Mouse (Mus musculus) small intestine, adult 2 months (tissue): ENCODE measurements at regions not wholly inside any gene's neighbourhood (a gene's known extent, or its start where the extent isn't known, plus 50 kb on each side); places are given as distances from the start of the nearest gene placed in this dataset.

Source experiments
- CTCF ChIP-seq: fragments of 200-500 bp; IDR thresholded peaks from 2 replicates; pipeline ENCODE4 v1.5.1; 2012; ENCODE audit warnings: low read depth, mild to moderate bottlenecking, control low read depth, inconsistent platforms, low read length, moderate library complexity, mixed read lengths; ENCODE audit not compliant: insufficient replicate concordance, insufficient read length; ENCODE audit errors: extremely low read depth
- POLR2A ChIP-seq: fragments of 200-500 bp; IDR thresholded peaks from 2 replicates; pipeline ENCODE4 v1.6.1; 2012; ENCODE audit warnings: low read depth, mild to moderate bottlenecking, control low read depth, inconsistent platforms, low read length, moderate library complexity

GRCm38 (mm10) chr16:30883490-30884188 lies 197.6 kb downstream of the Xxylt1 start:
- no peak for TF ChIP-seq CTCF
- no peak for TF ChIP-seq POLR2A
